Mouse (Mus musculus): ENCODE measurements around the gene Rbbp4.
A peak's percentile ranks its signal among the peaks of the same experiment; 100 is the strongest.

- TF ChIP-seq CTCF (IDR thresholded peaks at IDR 0.05; ENCODE audit: low read depth) (peak; percentile 97), EP300 (IDR thresholded peaks at IDR 0.05; ENCODE audit: low read depth) (no peak)
Observed at GRCm38 (mm10) chr4:129350644-129351043, 15.5 kb upstream of the Rbbp4 start.

Data from liver, postnatal 0 days (tissue).